Mouse (Mus musculus): ENCODE measurements around the gene S100a11. TPM values are rescaled to one million over a fixed set of nuclear protein-coding genes. Genes with fewer than 3 reads are reported as not detected.

The S100a11 gene
- polyA plus RNA-seq, 1 experiment from 2014 or later: 1,381 TPM

- Histone ChIP-seq H3K4me2 (peak overlapping the region; percentile 35; the same call in 1 of the 2 replicates), H3K9me3 (no peaks in the 10 kb centered on the region), H3K36me3 (peaks cover 31% of the 10 kb centered on the region), H3K27ac (peak overlapping the region; percentile 72; the same call in 1 of the 2 replicates), H3K4me1 (peaks cover 17% of the 10 kb centered on the region), H3K4me3 (no peak overlapping the region), H3K27me3 (no peaks in the 10 kb centered on the region), H3K9ac (no peak overlapping the region)
- ATAC-seq (ENCODE audit: insufficient number of reproducible peaks, insufficient read depth, low FRiP score, low TSS enrichment, low read depth): no peak
- 86% methylated on average over 6 of the region's 6 CpGs for WGBS
Measured at GRCm38 (mm10) chr3:93567721-93568120, 47.4 kb downstream of the S100a11 start.

DNA sequence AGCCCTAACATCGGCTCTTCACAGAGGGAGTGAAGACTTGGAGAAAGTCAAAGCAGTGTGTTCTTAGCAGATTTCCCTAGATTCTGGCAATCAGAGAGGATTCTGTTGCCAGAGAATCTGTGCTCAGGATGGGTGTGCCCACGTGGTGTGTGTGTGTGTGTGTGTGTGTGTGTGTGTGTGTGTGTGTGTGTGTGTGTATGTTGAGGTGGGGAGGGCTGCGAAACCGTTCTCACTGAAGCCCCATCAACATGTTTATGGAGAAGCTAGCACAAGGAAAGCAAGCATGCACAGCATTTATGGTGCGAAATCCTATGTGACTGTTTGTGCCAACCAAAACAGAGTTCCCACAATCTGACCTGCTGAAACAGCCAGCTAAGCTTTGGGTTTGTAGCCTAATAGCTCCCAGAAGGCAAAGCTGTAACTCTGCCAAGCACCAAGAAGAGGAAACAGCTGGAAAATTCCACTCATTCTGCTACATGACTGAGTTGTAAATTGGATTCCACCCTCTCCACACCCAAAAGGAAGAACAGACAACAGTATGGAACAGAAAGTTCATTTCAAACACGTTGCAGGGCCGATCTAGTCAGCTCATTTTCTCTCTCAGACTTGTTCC, 48.2 kb downstream of the S100a11 start:
- Histone ChIP-seq H3K27me3 (no peaks in the 10 kb centered on the region), H3K4me1 (peaks cover 17% of the 10 kb centered on the region), H3K27ac (peak overlapping the region; percentile 72), H3K36me3 (peaks cover 23% of the 10 kb centered on the region), H3K9me3 (no peaks in the 10 kb centered on the region), H3K4me3 (no peak overlapping the region), H3K9ac (no peak overlapping the region), H3K4me2 (peak overlapping the region; percentile 35)
- WGBS: 28% methylated on average over 7 of the region's 7 CpGs
- peak; percentile 74 for ATAC-seq (ENCODE audit: insufficient number of reproducible peaks, insufficient read depth, low FRiP score, low TSS enrichment, low read depth)

- H3K4me2 ChIP-seq: no peak overlapping the region
- WGBS: 42% methylated on average over 2 of the region's 2 CpGs
- no peak overlapping the region for H3K9ac ChIP-seq
- ATAC-seq (ENCODE audit: insufficient number of reproducible peaks, insufficient read depth, low FRiP score, low TSS enrichment, low read depth): no peak
- H3K27me3 ChIP-seq: no peaks in the 10 kb centered on the region
- peak overlapping the region; percentile 72 for H3K27ac ChIP-seq
- peaks cover 17% of the 10 kb centered on the region for H3K4me1 ChIP-seq
- H3K4me3 ChIP-seq: no peak overlapping the region
- no peaks in the 10 kb centered on the region for H3K9me3 ChIP-seq
- peaks cover 19% of the 10 kb centered on the region for H3K36me3 ChIP-seq
Measured at GRCm38 (mm10) chr3:93569046-93569445, 48.8 kb downstream of the S100a11 start.

- H3K36me3 ChIP-seq: no peaks in the 10 kb centered on the region
- no peak overlapping the region for H3K4me2 ChIP-seq
- H3K27ac ChIP-seq: no peak overlapping the region
- H3K27me3 ChIP-seq: no peaks in the 10 kb centered on the region
- H3K4me1 ChIP-seq: peaks cover 17% of the 10 kb centered on the region
- no peak for ATAC-seq (ENCODE audit: insufficient number of reproducible peaks, insufficient read depth, low FRiP score, low TSS enrichment, low read depth)
- WGBS: 73% methylated on average over 5 of the region's 5 CpGs
- no peaks in the 10 kb centered on the region for H3K9me3 ChIP-seq
- H3K9ac ChIP-seq: no peak overlapping the region
- H3K4me3 ChIP-seq: no peak overlapping the region
Measured at GRCm38 (mm10) chr3:93572058-93572791, 51.9 kb downstream of the S100a11 start.

Other genes starting within 250 kb of the S100a11 start
- gene Flg, start 247.0 kb upstream of the S100a11 start, polyA plus RNA-seq (2015; fragmentation: Nextera tagmentation; extraction: Ambion mirVana): not detected in 2 replicates
- 0.10 and 0.14 TPM in 2 replicates for gene Hrnr, start 200.7 kb upstream of the S100a11 start, polyA plus RNA-seq (2015; fragmentation: Nextera tagmentation; extraction: Ambion mirVana)
- not detected in 2 replicates for gene Rptn, start 126.8 kb upstream of the S100a11 start, polyA plus RNA-seq (2015; fragmentation: Nextera tagmentation; extraction: Ambion mirVana)
- gene Tchh, start 78.2 kb upstream of the S100a11 start, polyA plus RNA-seq (2015; fragmentation: Nextera tagmentation; extraction: Ambion mirVana): 0.88 and 1.0 TPM in 2 replicates
- gene Tchhl1, start 51.7 kb upstream of the S100a11 start, polyA plus RNA-seq (2015; fragmentation: Nextera tagmentation; extraction: Ambion mirVana): not detected in 2 replicates
- 507 and 556 TPM in 2 replicates for gene S100a10, start 34.6 kb downstream of the S100a11 start, polyA plus RNA-seq (2015; fragmentation: Nextera tagmentation; extraction: Ambion mirVana)
- not detected in 2 replicates for gene Tdpoz2, start 132.2 kb downstream of the S100a11 start, polyA plus RNA-seq (2015; fragmentation: Nextera tagmentation; extraction: Ambion mirVana)
- gene Tdpoz1, start 155.8 kb downstream of the S100a11 start, polyA plus RNA-seq (2015; fragmentation: Nextera tagmentation; extraction: Ambion mirVana): not detected in 2 replicates
- gene Gm37596, start 172.6 kb downstream of the S100a11 start, polyA plus RNA-seq (2015; fragmentation: Nextera tagmentation; extraction: Ambion mirVana): not detected in 2 replicates